Mouse (Mus musculus) bone marrow macrophage, adult 2 months (primary cell): ENCODE results near the gene Svop.

Experiments used
- CTCF ChIP-seq: IDR thresholded peaks from 2 replicates; pipeline ENCODE4 v1.5.1; 2012; ENCODE audit warnings: low read depth, mild to moderate bottlenecking, low read length, moderate library complexity
- POLR2A ChIP-seq: IDR thresholded peaks from 2 replicates; pipeline ENCODE4 v1.6.1; 2012; ENCODE audit warnings: mild to moderate bottlenecking, low read depth, low read length, borderline replicate concordance

- TF ChIP-seq CTCF (no peak), POLR2A (no peak)
Measured at GRCm38 (mm10) chr5:114138277-114139164, 47.2 kb upstream of the Svop start.
